Mouse (Mus musculus): ENCODE results near the gene Lsm10.

GRCm38 (mm10) chr4:126120506-126120905, 24.1 kb downstream of the Lsm10 start:
- TF ChIP-seq CTCF (IDR thresholded peaks at IDR 0.05; ENCODE audit: low read depth) = no peak
- no peak for TF ChIP-seq EP300 (IDR thresholded peaks at IDR 0.05; ENCODE audit: low read depth)

Data from liver, postnatal 0 days (tissue).